Mouse (Mus musculus) lung, postnatal 4 days (tissue): ENCODE measurements at regions not wholly inside any gene's neighbourhood (a gene's known extent, or its start where the extent isn't known, plus 50 kb on each side); places are given as distances from the start of the nearest gene placed in this dataset.
"Not testable (repeated sequence)": the region's sequence is repeated elsewhere in the genome, so short reads cannot be mapped to it uniquely, and the experiment has no call there.

Experiments
- DNase-seq, 2 experiments: peaks; one replicate each; pipeline ENCODE4 v3.0.0; 2021

DNA sequence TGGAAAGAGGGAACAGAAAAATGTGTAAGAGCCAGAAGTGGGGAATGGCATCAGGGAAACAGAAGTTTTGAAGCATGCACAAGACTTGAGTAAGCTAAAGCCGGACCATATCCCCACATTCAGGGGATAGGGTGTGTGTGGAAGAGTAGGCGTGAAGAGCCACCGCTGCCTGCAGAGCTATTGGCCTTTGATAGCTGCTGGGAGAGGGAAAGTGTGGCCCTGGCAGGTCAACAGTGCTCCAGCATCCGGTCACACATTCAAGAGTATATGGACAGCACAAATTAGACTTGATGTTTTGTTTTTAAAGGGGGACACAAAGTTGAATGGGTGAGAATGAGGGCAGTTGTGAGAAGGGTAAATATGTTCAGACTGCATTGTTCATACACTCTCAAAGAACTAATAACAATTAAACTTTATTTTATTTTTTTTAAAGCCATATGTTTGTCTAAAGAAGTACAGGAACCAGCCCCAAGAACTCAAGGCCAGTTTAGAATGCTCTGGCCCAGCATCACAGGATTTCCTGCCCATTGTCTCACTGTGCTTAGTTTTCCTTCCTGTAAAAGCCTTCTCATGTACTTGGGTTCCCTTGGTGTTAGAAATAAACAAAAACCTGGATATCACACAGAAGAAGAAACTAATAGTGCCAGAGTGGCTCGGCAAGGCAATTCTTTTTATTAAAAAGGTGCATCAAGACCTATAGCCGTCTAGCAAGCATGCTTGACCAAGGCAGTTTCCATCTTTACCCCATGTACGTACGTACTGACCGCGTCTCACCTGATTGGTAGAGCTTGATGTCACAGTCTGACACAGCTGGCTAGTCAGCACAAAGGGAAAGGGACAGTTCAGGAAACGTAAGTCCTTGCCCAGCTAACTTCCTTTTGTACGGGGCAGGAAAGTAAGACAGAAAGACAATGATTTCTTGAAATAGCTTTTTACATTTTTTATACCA is 144.6 kb upstream of the Rbbp6 start:
- DNase-seq, result peak; percentile 32 to 63

DNA sequence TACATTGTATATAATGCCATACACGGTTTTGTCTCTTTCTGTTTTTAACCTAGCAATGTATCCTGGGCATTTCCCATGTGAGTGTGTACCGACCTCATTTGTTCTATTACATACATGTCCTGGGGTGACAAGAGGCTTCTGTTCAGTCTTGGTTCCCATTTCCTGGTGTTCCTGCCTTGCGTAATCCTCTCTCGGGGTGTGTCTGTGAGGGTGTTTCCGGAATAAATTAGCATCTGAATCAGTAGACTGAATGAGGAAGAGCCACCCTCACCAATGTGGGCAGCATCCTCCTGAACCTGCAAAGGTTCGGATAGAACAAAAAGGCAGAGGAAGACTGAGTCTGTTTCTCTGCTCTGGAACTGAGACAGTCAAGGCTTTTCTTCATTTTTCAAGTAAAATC is 142.1 kb upstream of the Rbbp6 start:
- DNase-seq, result peak in 1 of 2 experiments; percentile 36

DNA sequence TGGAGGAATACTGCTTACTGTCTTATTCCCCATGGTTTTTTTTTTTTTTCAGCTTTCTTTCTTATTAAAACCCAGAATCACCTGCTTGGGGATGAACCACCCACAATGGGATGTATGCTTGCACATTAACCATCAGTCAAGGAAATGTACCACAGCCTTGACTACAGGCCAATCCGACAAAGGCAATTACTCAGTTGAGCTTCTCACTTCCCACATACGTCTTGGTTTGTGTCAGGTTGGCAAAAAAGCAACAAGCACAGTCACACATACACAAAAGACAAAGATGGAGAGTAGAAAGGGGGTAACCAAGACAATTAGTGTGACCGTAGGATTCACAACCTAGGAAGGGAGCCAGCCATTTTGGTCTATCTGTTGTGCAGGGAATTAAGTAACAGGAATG is 126.4 kb upstream of the Rbbp6 start:
- DNase-seq, result no peak

DNA sequence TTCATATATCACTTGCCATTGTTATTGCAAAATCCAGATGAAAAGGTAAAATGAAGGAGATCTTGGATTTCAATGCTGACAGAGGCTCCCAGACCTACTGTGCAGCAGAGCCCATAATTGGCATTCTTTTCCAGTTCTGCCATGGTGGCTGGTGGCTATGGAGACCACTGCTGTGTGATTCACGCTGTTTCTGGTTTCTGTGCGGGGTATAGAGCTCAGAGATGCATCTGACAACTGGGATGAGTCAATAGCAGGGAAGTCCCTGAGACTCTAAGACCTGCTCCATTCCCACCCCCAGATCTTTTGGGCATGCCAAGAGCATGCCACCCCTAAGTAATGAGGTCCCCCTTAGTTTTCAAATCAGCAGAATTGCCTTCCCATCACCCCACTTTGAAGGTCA is 120.7 kb upstream of the Rbbp6 start:
- DNase-seq, result no peak

DNA sequence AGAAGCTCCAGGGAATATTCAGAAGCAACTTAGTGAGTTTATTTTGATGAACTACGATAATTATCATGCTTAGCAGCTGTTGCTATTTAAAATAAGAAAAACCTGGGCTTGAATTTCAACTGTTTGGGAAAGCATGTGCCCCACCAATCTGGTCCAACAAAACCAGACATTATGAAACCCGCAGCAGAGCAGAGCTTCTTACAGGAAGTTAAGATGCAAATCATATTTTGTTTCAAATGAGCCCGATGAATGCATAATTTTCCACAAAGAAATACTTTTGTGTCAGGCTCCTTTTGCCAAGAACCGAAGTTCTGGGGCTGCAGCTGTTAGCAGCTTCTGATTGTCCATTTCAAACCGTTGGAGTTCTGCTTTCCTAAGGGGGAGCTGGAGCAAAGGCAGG is 118.1 kb upstream of the Rbbp6 start:
- no peak for DNase-seq

DNA sequence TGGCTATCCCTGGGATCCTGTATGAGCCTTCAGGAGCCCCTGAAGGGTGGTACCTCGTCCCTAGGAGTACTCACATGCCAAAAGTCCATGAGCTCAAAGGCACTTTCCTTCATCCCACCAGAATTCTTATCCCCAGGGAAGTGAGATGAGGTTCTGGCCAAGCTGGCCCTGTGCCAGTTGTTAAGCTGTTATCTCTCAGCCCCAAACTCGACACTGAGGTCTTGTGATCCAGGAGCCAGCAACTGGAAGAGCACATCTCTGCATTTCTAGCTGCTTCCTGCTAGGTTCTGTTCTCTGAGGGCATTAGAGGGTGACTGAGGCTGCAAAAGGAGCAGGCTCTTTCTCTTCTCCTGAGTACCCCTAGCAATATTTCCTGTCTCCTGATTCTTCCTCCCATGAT is 92.1 kb upstream of the Rbbp6 start:
- DNase-seq, result no peak

DNA sequence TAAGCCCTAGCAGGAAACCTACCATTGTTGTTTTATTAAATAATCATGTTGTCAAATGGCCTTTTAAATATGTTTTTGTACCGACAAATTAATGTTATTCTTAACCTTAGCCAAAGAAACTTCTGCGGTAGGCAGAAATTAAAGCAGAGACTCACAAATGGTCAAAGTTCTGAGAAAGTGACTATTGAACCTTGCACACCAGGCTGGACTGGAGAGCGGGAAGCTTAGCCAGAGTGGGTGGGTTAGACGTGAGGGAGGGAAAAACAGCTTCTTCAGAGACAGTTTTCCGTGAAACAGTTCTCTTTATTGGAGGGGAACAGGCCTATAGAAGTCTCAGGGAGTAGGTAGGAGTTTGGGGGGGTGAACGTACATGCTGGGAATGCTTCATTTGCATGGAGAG is 89.2 kb upstream of the Rbbp6 start:
- no peak for DNase-seq

DNA sequence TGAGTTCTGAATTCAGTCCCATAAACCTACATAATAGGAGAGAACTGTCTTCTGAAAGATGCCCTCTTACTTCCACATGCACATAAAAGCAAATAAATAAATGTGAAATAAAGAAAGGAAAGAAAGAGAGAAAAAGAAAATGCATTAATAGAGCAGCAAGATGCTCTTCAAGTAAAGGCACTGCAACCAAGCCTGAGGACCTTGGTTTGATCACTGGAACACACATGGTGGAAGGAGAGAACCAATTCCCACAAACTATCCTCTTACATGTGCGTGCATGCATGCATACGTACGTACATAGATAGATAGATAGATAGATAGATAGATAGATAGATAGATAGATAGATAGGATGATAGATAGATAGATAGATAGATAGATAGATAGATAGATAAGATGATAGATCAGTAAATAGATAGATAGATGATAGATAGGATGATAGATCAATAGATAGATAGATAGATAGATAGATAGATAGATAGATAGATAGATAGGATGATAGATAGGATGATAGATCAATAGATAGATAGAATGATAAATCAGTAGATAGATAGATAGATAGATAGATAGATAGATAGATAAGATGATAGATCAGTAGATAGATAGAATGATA is 83.5 kb upstream of the Rbbp6 start:
- not testable (repeated sequence) for DNase-seq

DNA sequence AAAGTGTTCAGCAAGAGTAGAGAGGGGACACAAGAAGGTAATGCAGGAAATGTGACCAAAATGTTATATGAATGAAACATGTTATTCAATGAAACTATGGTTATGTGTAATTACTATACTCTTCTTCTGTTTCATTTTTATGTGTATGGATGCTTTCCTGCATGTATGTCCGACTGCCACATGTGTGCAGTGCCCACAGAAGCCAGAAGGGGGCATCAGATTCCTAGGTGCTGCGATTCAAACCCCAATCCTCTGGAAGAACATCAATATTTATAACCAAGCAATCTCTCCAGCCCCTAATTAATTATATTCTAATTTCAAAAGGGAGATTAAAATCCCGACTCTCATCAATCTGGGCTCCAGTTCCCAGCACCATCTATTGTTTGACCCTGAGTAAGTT is 78.7 kb upstream of the Rbbp6 start:
- DNase-seq, result no peak

DNA sequence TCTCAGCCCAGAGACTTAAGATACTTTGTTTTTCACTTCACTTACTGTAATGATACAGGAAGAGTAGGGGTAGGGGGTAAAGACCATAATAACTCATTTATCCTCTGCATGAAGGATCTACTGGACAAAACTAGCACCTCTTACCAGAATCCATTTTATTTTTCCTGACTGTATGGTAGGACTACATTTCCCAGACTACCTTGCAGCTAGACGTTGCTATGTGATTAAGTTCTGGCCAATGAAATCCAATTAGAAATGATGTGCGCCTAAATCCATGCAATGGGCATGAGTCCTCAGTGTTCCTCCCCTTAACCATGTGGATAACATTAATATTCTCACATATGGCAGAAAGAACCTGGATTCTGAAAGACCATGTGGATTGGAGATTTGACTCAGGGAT is 68.3 kb upstream of the Rbbp6 start:
- no peak for DNase-seq

DNA sequence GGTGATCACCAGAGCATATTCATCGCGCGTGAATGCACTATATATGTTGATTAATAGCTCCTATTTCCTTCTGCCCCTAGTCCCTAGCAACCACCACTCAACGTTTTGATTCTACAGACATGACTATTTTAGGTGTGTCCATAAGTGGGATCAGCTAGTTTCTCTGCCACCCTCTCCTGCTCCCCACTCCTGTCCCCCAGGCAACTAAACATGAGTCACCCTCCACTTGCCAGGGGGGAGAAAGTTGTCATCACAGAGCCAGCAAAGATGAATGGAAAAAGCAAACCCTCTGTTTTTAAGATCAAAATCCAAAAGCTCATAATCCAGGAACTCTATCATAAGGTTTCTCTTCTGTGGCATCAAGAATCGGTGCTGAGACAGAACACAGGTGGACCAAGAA is 59.4 kb upstream of the Rbbp6 start:
- peak in 1 of 2 experiments; percentile 2 for DNase-seq

DNA sequence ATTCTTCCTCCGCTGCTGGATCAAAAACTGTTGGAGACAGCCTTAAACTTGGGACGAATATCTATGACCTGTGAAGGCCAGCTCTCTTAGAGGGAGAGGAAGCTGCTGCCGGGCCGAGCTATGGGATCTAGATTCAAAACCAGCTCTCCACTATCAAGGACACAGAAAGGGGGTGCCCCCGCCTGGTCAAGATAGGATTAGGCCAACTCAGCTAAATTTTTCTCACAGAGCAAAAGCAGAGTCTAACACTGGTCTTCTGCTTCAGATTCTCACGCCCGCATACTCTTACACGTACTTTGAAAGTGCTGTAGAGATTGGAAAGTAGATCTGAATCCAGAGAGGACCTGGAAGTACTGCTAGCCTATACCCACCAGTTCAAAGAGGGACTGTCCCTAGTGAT is 56.2 kb upstream of the Rbbp6 start:
- no peak for DNase-seq
